Mouse (Mus musculus) left cerebral cortex, adult 18-20 months (tissue): ENCODE results near the gene Ift140. TPM values are rescaled to one million over a fixed set of nuclear protein-coding genes. Genes with fewer than 3 reads are reported as not detected.
"Not testable (repeated sequence)": the region's sequence is repeated elsewhere in the genome, so short reads cannot be mapped to it uniquely, and the experiment has no call there.

Experiments
- DNase-seq, 2 experiments: peaks; one replicate each; pipeline ENCODE4 v3.0.0; 2021 to 2022; ENCODE audit warnings: low spot score in 2 of 2, mixed read lengths in 1 of 2
- total RNA-seq, 2 experiments: library from RNA; stranded (reverse); gene quantifications; 2 replicates each; pipeline ENCODE4 v1.2.3; 2021

The Ift140 gene
- total RNA-seq, 2 experiments from 2014 or later: 20.1 to 20.9 TPM

DNA sequence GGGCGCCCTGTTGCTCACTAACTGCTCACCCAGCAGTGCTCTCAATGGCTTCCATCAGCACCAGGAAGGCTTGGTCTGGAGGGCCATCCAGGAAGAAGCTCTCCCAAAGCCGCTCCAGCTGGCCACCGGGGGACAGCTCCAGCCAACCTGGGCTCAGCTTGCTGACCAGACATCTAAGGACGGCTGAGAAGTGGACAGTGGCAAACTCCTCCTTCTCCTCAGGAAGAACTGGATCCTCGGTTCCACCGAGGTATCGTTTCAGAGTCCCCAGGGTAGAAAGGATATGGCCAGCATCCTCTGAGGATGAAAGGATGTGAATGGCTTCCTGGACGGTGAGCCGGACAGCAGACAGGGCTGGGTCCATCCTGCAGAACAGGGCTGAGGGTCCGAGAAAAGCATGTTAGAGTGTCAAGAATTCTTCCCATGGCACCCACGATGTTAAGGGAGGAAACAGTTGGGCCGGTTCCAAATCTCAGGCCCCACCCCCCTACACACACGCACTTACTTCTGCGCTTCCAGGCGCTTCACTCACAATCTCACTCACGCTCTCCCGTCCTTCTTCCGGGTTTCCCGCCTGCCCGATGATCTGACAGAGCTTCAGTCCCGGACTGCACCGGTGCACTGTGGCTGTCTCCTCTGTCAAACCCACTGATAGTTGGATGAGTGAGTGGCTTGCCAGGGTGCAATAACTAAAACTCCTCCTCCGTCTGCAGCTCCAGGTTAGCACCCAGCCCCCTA lies 99.2 kb downstream of the Ift140 start:
- DNase-seq: peak in 1 of 2 experiments; percentile 9

- DNase-seq: peak; percentile 93 to 94
Observed at GRCm38 (mm10) chr17:25115664-25116432, 100.0 kb downstream of the Ift140 start, which contains the start of gene Telo2. TSS of gene Telo2 (minus strand) at chr17:25115967.

- no peak for DNase-seq
Observed at GRCm38 (mm10) chr17:25117263-25117662, 101.4 kb downstream of the Ift140 start.

DNA sequence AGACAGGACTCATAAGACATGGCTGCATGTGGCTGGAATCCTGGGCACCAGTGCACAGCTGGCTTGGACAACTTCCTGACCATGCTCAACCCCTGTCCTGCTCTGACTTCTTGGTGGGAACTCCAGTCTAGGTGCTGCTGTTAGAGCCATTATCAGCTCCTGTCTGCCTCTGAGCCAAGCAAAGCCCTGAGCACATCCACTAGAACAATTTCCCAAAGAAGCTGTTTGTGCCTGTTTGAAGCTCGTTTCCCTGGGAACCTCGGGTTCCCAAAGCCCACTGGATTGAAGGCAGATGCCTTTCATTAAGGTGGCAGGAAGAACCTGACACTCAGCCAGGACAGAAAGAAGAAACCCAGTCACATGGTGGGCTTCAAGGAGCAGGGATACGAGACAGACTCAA lies 104.5 kb downstream of the Ift140 start, which contains the start of gene Ptx4:
TSS of gene Ptx4 (plus strand) at position 355 of the 400 bp plus-strand sequence.
- DNase-seq: no peak

- no peak for DNase-seq
Observed at GRCm38 (mm10) chr17:25123979-25124378, 108.1 kb downstream of the Ift140 start.

- DNase-seq: not testable (repeated sequence)
Observed at GRCm38 (mm10) chr17:25125442-25126060, 109.7 kb downstream of the Ift140 start.

GRCm38 (mm10) chr17:25127079-25127478 lies 111.2 kb downstream of the Ift140 start:
- DNase-seq: no peak

GRCm38 (mm10) chr17:25127681-25128080 lies 111.8 kb downstream of the Ift140 start:
- no peak for DNase-seq

GRCm38 (mm10) chr17:25130060-25130459 lies 114.2 kb downstream of the Ift140 start:
- DNase-seq: no peak

GRCm38 (mm10) chr17:25133275-25133698 lies 117.4 kb downstream of the Ift140 start, which contains the start of gene Clcn7:
TSS of gene Clcn7 (plus strand) at chr17:25133391.
- DNase-seq: peak; percentile 97

DNA sequence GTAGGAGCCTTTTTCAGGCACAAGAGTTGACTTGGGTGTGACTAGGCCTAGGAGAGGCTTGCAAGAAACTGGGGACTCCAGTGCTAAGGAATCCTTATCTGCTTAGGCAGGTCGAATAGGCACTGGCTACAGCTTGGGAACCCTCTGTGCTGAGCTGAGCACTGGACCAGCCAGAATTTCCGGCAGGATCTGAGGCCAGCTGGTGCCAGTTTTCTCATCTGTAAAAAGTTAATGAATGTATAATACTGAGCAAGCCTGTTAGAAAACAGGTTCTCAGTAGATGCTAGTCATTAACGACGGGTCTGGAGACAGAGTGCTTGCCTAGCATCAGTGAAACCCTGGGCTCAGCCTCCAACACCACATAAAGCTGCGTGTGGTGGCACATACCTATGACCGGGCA lies 119.7 kb downstream of the Ift140 start:
- DNase-seq: no peak

GRCm38 (mm10) chr17:25138803-25139202 lies 122.9 kb downstream of the Ift140 start:
- no peak for DNase-seq

- DNase-seq: no peak
Observed at GRCm38 (mm10) chr17:25139960-25140359, 124.1 kb downstream of the Ift140 start.

Other genes with a start within 250 kb of the Ift140 start
- not detected for gene Meiob, start 211.8 kb upstream of the Ift140 start, total RNA-seq
- 100 to 1,000 TPM; 136 to 146 TPM for gene Hagh, start 175.9 kb upstream of the Ift140 start, total RNA-seq
- gene Fahd1, start 165.7 kb upstream of the Ift140 start, total RNA-seq: 10 to 100 TPM; 17.6 to 21.5 TPM
- not detected for gene Igfals, start 150.1 kb upstream of the Ift140 start, total RNA-seq
- gene Nubp2, start 129.7 kb upstream of the Ift140 start, total RNA-seq: 10 to 100 TPM; 30.4 to 31.0 TPM
- 10 to 100 TPM; 60.3 to 60.7 TPM for gene Spsb3, start 129.4 kb upstream of the Ift140 start, total RNA-seq
- 10 to 100 TPM; 47.5 to 51.1 TPM for gene Eme2, start 121.0 kb upstream of the Ift140 start, total RNA-seq
- 10 to 100 TPM; 69.0 to 72.9 TPM for gene Mrps34, start 121.0 kb upstream of the Ift140 start, total RNA-seq
- 10 to 100 TPM; 51.8 to 54.1 TPM for gene Nme3, start 119.6 kb upstream of the Ift140 start, total RNA-seq
- 100 to 1,000 TPM; 383 to 387 TPM for gene Mapk8ip3, start 79.1 kb upstream of the Ift140 start, total RNA-seq
- 1 to 10 TPM; 4.9 to 5.2 TPM for gene Jpt2, start 55.4 kb upstream of the Ift140 start, total RNA-seq
- gene Cramp1l, start 297 bp upstream of the Ift140 start, total RNA-seq: 10 to 100 TPM; 29.7 to 30.3 TPM
- 1 to 10 TPM; 8.9 to 9.4 TPM for gene Tmem204, start 67.5 kb downstream of the Ift140 start, total RNA-seq
- 10 to 100 TPM; 28.4 to 34.4 TPM for gene Telo2, start 99.9 kb downstream of the Ift140 start, total RNA-seq
- under 1 TPM; 0.54 to 0.67 TPM for gene Ptx4, start 104.7 kb downstream of the Ift140 start, total RNA-seq
- gene Clcn7, start 117.3 kb downstream of the Ift140 start, total RNA-seq: 10 to 100 TPM; 46.9 to 47.0 TPM
- gene Ccdc154, start 146.4 kb downstream of the Ift140 start, total RNA-seq: not detected
- not detected for gene Gm38655, start 159.4 kb downstream of the Ift140 start, total RNA-seq
- gene BC003965, start 168.5 kb downstream of the Ift140 start, total RNA-seq: 10 to 100 TPM; 17.8 to 20.5 TPM
- gene Unkl, start 172.3 kb downstream of the Ift140 start, total RNA-seq: 10 to 100 TPM; 34.2 to 41.3 TPM
- 10 to 100 TPM; 74.7 to 77.3 TPM for gene Gnptg, start 224.0 kb downstream of the Ift140 start, total RNA-seq
- gene Tsr3, start 224.1 kb downstream of the Ift140 start, total RNA-seq: 10 to 100 TPM; 21.0 to 24.3 TPM
- 10 to 100 TPM; 17.5 to 18.7 TPM for gene Baiap3, start 240.3 kb downstream of the Ift140 start, total RNA-seq